Mouse (Mus musculus): ENCODE measurements at regions not wholly inside any gene's neighbourhood (a gene's known extent, or its start where the extent isn't known, plus 50 kb on each side); places are given as distances from the start of the nearest gene placed in this dataset.
A peak's percentile ranks its signal among the peaks of the same experiment; 100 is the strongest.

GRCm38 (mm10) chr8:41648276-41648675, 231.4 kb upstream of the Frg1 start:
- no peak for ATAC-seq (replicated peaks; ENCODE audit: poor library complexity, severe bottlenecking)

DNA sequence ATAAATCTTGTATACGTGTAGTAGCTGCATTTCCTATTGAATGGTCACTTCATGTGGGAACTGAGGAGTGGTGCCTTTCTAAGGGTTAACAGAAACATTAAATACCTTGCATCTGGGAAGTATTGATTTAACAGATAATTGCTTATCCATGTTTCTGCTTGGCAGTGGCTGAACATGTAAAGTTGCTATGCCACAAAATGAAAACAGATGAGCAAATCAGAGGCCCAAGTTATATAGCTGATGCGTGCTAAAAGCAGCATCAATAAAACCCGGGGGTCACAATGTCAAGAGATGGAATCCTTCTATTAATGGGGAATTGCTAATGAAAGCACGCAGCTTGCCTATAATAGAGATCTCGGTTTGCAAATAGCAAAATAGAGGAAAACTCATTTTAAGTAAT, 227.8 kb upstream of the Frg1 start:
- no peak for ATAC-seq (replicated peaks; ENCODE audit: poor library complexity, severe bottlenecking)

DNA sequence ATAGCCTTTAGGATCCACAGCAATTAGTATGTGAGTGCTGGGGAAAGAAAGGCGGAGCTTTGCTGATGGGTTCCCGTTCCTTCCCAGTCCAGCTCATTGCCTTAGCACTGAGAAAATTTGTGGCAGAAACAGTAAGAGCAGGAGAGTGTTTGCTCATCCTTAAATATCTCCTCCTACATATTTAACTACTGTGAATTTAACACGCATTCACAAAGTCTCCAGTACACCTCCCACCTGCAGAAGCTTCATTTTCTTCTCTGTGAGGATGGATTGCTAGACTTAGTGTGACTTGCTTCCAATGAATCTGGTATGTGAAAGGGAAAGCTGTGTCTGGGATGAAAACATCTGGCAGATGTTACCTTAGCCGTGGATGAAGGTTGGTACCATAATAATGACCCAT, 207.0 kb upstream of the Frg1 start:
- no peak for ATAC-seq (replicated peaks; ENCODE audit: poor library complexity, severe bottlenecking)

- ATAC-seq (replicated peaks; ENCODE audit: poor library complexity, severe bottlenecking), result no peak
Observed at GRCm38 (mm10) chr8:41600255-41600654, 183.4 kb upstream of the Frg1 start.

DNA sequence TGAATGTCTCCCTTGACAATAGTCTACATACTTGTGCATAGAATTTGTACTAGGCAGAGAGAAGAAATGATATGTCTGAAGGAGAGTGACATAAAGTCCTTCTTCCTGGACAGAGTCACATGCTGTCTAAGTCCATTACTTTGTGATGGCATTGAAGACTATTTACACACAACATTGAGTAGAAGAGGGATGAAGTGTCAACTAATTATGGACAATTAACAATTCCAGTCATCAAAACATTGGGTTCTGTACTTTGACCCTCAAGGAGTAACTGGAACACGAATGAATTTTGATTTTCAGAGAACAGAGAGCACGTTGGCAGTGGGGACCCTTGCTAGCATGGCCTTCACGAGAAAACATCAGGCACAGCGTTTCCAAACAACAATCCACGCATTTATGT, 177.6 kb upstream of the Frg1 start:
- no peak for ATAC-seq (replicated peaks; ENCODE audit: poor library complexity, severe bottlenecking)

DNA sequence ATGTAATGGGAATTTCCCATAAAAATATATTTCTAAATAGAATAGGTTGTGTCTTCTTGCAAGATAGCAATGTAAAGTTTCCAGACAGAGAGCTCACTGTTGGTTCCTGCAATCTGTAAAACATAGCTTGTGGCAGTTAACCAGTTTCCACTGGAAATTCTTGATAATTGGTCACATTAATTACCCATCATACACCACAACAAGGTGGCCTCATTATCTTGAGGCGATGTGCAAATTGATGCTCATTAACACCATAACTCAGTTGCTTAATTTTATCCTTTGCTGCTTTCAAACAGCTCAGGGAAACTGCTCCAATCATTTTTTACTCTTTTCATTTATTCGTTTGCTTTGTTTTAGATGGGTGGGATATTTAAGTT, 176.8 kb upstream of the Frg1 start:
- ATAC-seq (replicated peaks; ENCODE audit: poor library complexity, severe bottlenecking), result no peak

DNA sequence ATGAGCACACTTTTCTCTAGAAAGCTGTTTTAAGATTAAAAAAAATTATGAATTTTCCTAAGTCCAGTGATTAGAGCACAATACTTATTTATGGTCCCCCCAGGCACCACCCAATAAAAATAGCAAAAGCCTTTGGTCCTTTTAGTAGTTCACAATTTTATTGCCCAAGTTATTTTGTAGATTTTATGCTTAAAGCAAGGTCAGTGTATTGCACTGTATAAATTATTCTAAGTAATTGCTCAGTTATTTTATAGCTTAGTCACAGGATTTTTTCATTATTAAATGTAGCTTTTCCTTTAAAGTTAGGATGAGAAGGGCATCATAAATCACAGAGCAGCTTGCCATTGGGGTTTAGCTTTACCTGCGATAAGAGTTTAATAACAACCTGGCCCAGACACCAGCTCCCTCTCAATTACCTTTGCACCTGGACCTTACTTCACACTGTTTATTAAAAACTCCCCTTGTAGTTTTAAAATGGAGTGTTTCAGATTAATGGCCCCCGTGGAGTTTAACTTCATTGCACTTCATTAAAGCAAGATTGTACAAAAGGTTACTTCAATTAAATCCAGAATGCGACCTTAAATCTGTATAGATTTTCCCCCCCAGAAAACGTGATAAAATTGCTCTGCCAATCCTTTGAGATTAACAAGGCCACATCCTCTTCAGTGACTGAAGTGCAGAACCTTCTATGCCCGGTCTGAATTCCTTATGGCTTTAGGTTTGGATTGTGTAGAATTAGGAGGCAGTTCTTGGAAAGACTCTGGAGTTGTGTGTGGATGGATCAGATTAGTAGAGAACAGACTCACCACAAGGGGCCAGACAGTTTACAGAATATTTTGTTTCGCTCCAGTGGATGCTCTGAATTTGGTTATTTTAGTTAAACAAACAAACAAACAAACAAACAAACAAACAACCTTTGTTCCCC, 176.1 kb upstream of the Frg1 start:
- no peak for ATAC-seq (replicated peaks; ENCODE audit: poor library complexity, severe bottlenecking)

DNA sequence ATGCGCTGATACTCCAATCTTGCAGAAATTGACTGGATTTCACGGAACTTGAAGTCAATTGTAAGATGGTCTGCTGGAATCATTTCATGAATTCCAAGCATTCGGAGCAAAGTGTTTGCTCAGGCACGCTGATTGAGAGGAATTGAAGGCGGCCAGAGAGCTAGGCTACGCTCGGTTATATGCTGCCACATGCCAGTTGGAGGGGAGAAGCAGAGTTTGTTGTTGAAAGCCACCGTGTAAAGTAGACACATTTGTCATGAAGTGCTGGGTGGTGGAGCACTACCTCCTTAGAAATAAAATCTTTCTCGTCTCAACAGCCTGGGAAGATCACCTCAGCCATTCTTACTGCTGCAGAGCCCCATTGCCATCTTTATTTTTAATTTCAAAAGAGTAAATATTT, 175.3 kb upstream of the Frg1 start:
- no peak for ATAC-seq (replicated peaks; ENCODE audit: poor library complexity, severe bottlenecking)

GRCm38 (mm10) chr8:41588157-41588556, 171.3 kb upstream of the Frg1 start:
- ATAC-seq (replicated peaks; ENCODE audit: poor library complexity, severe bottlenecking), result no peak

DNA sequence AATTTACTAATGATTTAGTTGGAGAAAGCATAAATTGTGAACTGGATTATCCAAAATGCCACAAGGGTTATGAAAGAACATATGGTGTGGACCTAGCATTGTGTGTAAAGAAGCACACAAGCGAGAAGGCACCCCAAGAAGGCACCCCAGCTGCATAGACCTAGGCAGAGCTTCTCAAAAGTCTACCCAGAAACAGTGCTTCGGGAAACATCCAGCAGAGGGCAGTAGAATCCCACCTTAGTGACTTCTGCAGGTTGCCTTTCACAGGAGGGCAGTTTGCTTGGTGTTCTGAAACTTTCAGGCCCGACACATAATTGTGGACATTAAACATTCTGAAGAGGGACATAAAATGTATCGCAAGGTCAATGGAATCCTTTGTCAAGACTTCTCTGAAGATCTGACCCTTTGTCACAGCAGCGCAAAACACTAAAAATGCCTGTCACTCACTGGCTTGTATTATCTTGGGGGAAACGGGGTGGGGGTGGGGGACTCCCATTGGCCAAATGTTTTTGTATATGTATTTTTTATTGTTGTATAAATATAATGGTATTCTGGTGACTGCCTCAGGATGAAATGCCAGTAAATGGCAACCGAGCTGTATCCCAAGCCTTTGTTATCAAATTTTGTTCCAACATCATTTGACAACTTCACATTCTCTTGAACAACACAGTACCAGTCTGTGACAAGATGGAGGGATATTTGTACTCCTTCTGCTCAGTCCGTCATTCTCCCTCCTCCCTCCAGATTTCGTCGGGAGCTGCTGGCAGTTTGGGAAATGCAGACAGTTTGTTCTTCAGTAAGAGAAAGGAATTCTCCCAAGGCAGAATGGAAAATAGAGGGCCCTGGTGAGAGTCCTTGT, 156.4 kb upstream of the Frg1 start:
- peak; percentile 75 for ATAC-seq (replicated peaks; ENCODE audit: poor library complexity, severe bottlenecking)

- ATAC-seq (replicated peaks; ENCODE audit: poor library complexity, severe bottlenecking), result no peak
Observed at GRCm38 (mm10) chr8:41570566-41570965, 153.7 kb upstream of the Frg1 start.

GRCm38 (mm10) chr8:41561995-41562394, 145.1 kb upstream of the Frg1 start:
- ATAC-seq (replicated peaks; ENCODE audit: poor library complexity, severe bottlenecking), result no peak

DNA sequence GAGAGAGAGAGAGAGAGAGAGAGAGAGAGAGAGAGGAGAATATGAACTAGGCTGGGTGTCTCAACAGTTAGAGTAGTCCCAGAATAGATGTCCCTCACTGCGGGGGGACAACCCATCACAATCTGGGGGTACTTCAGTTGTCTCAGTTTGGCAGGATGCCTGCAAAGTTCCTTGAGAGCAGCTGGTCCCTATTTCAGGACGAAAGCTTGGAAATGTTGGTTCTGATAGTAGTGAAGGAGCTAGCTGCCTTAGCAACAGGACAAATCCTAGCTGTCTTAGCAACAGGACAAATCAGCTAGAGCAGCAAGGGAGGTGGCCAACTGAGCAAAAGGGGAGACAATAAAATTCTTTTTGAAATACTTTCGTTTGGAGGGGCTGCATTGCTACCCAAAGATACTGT, 139.9 kb upstream of the Frg1 start:
- ATAC-seq (replicated peaks; ENCODE audit: poor library complexity, severe bottlenecking), result no peak

DNA sequence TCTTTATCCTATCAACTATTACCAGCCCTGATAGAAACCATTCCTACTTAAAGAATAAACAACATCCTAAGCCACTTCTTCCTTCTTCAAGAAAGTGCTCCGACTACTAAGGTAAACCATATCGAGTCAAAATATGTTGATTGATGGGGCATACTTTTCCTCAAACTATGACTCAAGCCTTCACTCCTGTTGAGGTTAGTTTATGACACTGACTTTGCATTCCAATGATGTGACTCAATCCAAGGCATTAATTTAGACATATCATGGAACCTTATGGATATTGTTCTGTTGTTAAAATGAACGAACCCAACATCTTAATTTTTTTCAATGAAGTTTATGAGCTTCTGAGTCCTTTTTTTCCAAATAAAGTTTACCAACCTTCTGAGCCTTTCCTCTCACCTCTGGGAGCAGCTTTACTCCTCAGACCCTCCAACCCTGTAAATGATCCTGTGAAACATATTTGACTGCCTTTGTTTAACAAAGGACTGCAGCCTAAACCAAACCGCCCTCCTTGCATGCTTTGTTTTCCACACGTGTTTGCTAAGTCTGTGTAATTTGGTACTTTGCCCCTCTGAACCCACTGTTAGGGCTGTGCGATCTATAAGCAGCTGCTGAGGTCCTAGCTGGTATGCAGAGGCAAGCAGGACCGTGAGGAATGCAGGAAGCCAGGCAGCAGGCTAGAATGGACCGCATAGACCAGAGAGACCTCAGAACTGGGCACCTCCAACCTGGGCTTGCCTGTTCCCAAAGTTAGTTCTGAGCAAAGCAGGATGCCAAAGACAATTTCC, 136.1 kb upstream of the Frg1 start:
- ATAC-seq (replicated peaks; ENCODE audit: poor library complexity, severe bottlenecking), result no peak

GRCm38 (mm10) chr8:41551925-41552414, 135.1 kb upstream of the Frg1 start:
- ATAC-seq (replicated peaks; ENCODE audit: poor library complexity, severe bottlenecking), result no peak

DNA sequence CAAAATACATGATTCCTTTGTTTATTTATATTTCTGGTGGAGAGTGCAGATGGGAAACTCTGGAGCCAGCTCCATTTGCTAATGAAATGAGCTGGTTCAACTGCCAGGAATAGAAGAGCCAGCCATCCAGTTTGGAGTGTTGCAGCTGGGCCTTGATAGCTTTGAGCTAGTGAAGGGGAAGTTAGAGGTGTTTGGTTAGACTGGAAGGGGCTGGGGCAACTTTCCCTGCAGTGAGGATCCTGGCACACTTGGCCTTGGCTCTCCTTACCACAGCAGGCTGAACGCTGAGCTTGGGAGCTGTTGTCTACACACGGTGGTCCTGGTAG, 133.2 kb upstream of the Frg1 start:
- no peak for ATAC-seq (replicated peaks; ENCODE audit: poor library complexity, severe bottlenecking)

DNA sequence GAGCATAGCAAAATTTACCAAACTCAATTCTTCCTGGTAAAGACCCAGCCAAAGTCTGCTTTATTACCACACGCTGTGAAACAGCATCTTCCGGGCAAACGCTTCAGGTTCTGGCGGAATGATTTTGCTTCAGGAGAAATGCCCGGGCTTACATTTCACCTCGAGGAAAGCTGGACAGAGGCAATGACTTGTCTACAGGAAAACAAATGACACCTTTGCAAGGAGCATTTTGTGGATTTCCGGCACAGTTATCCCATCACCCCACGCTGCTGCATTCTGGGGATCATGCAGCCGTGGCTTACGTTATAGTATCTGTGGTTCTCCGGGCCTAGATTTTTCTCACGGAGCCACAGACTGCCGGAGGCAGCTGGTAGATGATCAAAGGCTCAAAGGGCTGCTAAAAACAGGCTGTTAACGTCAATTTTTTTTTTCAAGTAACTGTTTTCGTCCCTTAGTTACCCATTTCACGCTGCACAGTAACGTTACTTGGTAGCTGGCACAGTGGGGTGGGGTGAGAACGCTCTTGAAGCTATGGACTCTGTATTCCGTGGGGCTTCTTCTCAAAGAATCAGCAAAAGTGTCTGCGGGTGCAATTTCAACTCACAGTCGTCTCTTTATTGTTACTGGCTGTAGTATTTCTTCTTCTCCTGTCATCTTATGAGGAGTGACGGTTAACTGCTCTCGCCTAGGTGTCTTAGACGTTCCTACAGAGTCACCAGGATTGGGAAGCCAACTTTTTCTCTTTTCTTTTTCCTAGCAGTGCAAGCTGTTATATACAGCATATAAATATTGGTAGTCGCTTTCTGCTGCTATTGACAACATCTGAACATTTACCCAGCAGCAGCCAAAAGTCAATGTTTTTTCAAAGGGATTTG, 132.6 kb upstream of the Frg1 start:
- no peak for ATAC-seq (replicated peaks; ENCODE audit: poor library complexity, severe bottlenecking)

- no peak for ATAC-seq (replicated peaks; ENCODE audit: poor library complexity, severe bottlenecking)
Observed at GRCm38 (mm10) chr8:41547730-41548368, 131.0 kb upstream of the Frg1 start.

GRCm38 (mm10) chr8:41532212-41532611, 115.3 kb upstream of the Frg1 start:
- ATAC-seq (replicated peaks; ENCODE audit: poor library complexity, severe bottlenecking), result no peak
